Mouse (Mus musculus) heart, embryonic 11.5 days (tissue): Measurements from ENCODE around the gene M1ap. TPM values are rescaled to one million over a fixed set of nuclear protein-coding genes. Genes with fewer than 3 reads are reported as not detected.
A peak's percentile ranks its signal among the peaks of the same experiment; 100 is the strongest.

ENCODE experiments used
- ATAC-seq: fragments of 200-750 bp; cut with Nextera tagmentation; replicated peaks from 2 replicates; pipeline ENCODE4 v1.8.0; 2017; ENCODE audit warnings: moderate library complexity; ENCODE audit not compliant: insufficient number of reproducible peaks, low FRiP score, low TSS enrichment
- H3K27ac ChIP-seq: fragments of 300-500 bp; sonication (generic); 2 replicates; pipeline ENCODE4 v1.5.1; 2014; ENCODE audit warnings: mild to moderate bottlenecking, low read depth, low read length
- H3K27me3 ChIP-seq: fragments of 300-500 bp; sonication (generic); 2 replicates; pipeline ENCODE4 v1.6.1; 2014; ENCODE audit warnings: mild to moderate bottlenecking, low read length, mixed read lengths; ENCODE audit not compliant: control insufficient read depth, insufficient read depth
- H3K36me3 ChIP-seq: fragments of 300-500 bp; sonication (generic); 2 replicates; pipeline ENCODE4 v1.6.1; 2014; ENCODE audit warnings: mild to moderate bottlenecking, low read length, moderate library complexity, mixed read lengths; ENCODE audit not compliant: control insufficient read depth, insufficient read depth
- H3K4me1 ChIP-seq: fragments of 300-500 bp; sonication (generic); 2 replicates; pipeline ENCODE4 v1.6.1; 2014; ENCODE audit warnings: low read length; ENCODE audit not compliant: control insufficient read depth, insufficient read depth
- H3K4me2 ChIP-seq: fragments of 300-500 bp; sonication (generic); 2 replicates; pipeline ENCODE4 v1.6.1; 2014; ENCODE audit warnings: mild to moderate bottlenecking, moderate library complexity
- H3K4me3 ChIP-seq: fragments of 300-500 bp; sonication (generic); 2 replicates; pipeline ENCODE4 v1.5.1; 2014; ENCODE audit warnings: low read depth, low read length
- H3K9ac ChIP-seq: fragments of 300-500 bp; sonication (generic); 2 replicates; pipeline ENCODE4 v1.6.1; 2014; ENCODE audit warnings: mild to moderate bottlenecking, low read depth, low read length, moderate library complexity
- H3K9me3 ChIP-seq: fragments of 300-500 bp; sonication (generic); replicated peaks from 2 replicates; pipeline ENCODE4 v1.6.1; 2016; ENCODE audit warnings: low read length; ENCODE audit not compliant: control insufficient read depth
- WGBS: fragments of 180-500 bp; shearing (Covaris S2); extraction: QIAGEN DNeasy Blood & Tissue Kit; methylation state at CpG from one replicate; pipeline ENCODE4 v1.1.7; 2014; ENCODE audit not compliant: insufficient replicate concordance; 5-methylcytosine and 5-hydroxymethylcytosine counted together
- polyA plus RNA-seq: library from polyadenylated mRNA; unstranded; fragments of >200 nt; fragmentation: Nextera tagmentation; extraction: Ambion mirVana; gene quantifications from 2 replicates; pipeline ENCODE4 v1.2.1, GENCODE M21; 2014

Gene M1ap
- polyA plus RNA-seq, 1 experiment from 2014 or later = 0.70 TPM

DNA sequence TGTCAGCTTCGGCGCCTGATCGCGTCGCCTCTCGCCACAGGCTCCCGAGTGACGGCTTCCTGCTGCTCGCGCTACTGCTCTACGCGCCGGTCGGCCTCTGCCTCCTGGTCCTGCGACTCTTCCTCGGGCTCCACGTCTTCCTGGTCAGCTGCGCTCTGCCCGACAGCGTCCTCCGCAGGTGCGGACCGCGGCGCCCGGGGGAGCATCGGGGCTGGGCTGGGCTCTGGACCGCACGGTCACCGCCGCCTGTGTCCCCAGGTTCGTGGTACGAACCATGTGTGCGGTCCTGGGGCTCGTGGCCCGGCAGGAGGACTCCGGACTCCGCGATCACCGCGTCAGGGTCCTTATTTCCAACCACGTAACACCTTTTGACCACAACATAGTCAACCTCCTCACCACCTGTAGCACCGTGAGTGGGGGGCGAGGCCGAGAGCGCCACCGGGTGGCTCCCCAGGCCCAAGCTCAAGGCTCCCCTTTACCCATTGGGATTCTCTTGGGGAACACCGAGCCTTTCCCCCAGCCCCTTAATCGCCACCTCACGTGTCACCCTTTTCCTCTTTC lies 108.2 kb downstream of the M1ap start, which contains the start of gene Htra2:
Htra2 (minus strand) TSS at position 403 of the 561 bp plus-strand sequence.
- ATAC-seq = peak; percentile 27

DNA sequence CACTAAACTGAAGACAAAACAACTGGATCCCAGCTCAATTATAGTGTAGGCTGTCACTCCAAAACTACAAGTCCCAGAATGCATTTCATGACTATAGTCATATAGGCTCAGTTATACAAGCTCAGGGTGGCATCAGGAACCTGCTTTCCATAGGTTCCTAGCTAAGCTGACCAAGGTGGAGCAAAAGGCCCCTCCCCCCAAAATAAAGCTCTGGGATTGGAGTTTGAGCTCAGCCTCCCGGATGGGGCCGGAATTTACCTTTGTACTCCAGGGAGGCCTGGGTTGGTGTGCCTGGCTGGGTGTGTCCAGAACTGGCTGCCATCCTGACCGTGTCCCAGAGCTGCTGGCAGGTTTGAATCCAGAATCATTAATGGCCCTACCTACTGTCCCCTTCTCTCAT lies 111.1 kb downstream of the M1ap start, which contains the start of gene Dqx1:
Dqx1 (plus strand) TSS at position 55 of the 400 bp plus-strand sequence.
- Histone ChIP-seq H3K4me2 (no peak within 1 kb of the TSS), H3K27ac (no peak within 1 kb of the TSS), H3K9ac (no peak within 1 kb of the TSS), H3K36me3 (peaks cover 4% of the 10 kb centered on the region; the same call in 1 of the 2 replicates), H3K4me3 (no peak within 1 kb of the TSS), H3K4me1 (peaks cover 15% of the 10 kb centered on the region), H3K27me3 (peaks cover 26% of the 10 kb centered on the region), H3K9me3 (no peaks in the 10 kb centered on the region)
- WGBS = 61% methylated on average over 3 of the region's 3 CpGs
- ATAC-seq = no peak

More for the DNA sequence above, 108.2 kb downstream of the M1ap start, which contains the start of gene Htra2:
- Histone ChIP-seq H3K4me2 (peak within 1 kb of the TSS; percentile 81), H3K9ac (peak within 1 kb of the TSS; percentile 97), H3K4me1 (peaks cover 19% of the 10 kb centered on the region), H3K27me3 (peaks cover 6% of the 10 kb centered on the region), H3K36me3 (peaks cover 7% of the 10 kb centered on the region; the same call in 1 of the 2 replicates), H3K4me3 (peak within 1 kb of the TSS; percentile 96), H3K27ac (peak within 1 kb of the TSS; percentile 83), H3K9me3 (no peaks in the 10 kb centered on the region)
- under 1% methylated on average over 50 of the region's 50 CpGs for WGBS

DNA sequence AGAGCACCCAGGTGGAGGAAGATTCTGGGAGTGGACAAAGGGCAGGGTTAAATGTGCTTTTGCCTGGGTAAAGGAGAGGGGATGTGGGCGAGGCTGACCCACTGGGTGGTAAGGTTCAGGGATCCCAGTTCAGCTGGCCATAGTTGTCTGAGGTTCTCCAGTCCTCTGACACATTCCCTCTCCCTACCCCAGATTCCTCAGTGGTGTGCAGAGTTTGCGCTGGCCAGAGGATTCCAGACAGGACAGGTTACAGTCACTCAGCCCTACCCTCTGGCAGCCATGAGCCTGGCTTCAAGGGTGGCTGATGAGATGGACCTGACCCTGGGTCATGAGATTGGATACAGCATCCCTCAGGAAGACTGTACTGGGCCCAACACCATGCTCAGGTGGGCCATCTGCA lies 112.0 kb downstream of the M1ap start:
- Histone ChIP-seq H3K27me3 (peaks cover 36% of the 10 kb centered on the region), H3K4me1 (peaks cover 10% of the 10 kb centered on the region), H3K27ac (no peak overlapping the region), H3K9me3 (no peaks in the 10 kb centered on the region), H3K4me2 (no peak overlapping the region), H3K36me3 (peaks cover 4% of the 10 kb centered on the region; the same call in 1 of the 2 replicates), H3K9ac (no peak overlapping the region), H3K4me3 (no peak overlapping the region)
- 87% methylated on average over 2 of the region's 2 CpGs for WGBS
- no peak for ATAC-seq

DNA sequence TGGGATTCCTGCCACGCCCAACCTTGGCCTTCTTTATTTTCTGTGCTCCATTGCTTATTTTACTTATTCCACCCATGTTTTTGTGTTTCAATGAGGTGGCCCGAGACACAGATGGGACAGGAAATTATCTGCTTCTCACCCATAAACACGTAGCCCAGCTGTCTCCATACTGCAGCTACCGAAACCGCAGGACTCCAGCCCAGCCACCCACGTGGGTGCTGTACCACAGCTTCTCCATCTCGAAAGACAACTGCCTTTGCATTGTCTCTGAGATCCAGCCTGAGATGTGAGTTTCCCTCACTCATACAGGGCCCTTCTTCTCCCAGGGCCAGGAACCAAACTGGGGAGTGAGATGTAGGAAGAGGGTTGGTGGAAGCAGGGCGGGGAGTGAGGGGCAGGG lies 119.3 kb downstream of the M1ap start:
- no peaks in the 10 kb centered on the region for H3K9me3 ChIP-seq
- peaks cover 15% of the 10 kb centered on the region for H3K4me1 ChIP-seq
- no peak overlapping the region for H3K9ac ChIP-seq
- no peaks in the 10 kb centered on the region for H3K36me3 ChIP-seq
- no peak for ATAC-seq
- no peak overlapping the region for H3K4me2 ChIP-seq
- no peak overlapping the region for H3K4me3 ChIP-seq
- peaks cover 98% of the 10 kb centered on the region for H3K27me3 ChIP-seq
- H3K27ac ChIP-seq = no peak overlapping the region
- 34% methylated on average over 8 of the region's 8 CpGs for WGBS

DNA sequence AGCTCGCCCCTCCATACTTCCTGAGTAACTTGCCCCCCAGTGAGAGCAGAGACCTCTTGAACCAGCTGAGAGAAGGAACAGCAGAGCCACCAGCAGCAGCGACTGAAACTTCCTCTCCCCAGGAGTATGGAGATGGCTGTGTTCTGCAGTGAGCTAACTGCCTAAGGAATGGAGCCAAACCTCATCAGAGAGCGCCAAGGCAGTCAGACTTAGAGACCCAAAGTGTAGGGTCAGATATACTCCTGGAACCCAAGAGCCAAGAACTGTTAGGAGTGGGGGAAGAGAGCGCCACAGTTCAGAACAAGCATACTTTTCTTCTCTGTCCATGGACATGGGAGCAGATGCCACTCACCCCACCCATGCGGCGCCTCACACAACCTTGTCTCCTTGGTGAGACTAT lies 119.7 kb downstream of the M1ap start:
- Histone ChIP-seq H3K4me1 (peaks cover 15% of the 10 kb centered on the region), H3K36me3 (no peaks in the 10 kb centered on the region), H3K4me2 (no peak overlapping the region), H3K9ac (no peak overlapping the region), H3K4me3 (no peak overlapping the region), H3K27me3 (peaks cover 98% of the 10 kb centered on the region), H3K9me3 (no peaks in the 10 kb centered on the region), H3K27ac (no peak overlapping the region)
- ATAC-seq = no peak
- 22% methylated on average over 6 of the region's 6 CpGs for WGBS

DNA sequence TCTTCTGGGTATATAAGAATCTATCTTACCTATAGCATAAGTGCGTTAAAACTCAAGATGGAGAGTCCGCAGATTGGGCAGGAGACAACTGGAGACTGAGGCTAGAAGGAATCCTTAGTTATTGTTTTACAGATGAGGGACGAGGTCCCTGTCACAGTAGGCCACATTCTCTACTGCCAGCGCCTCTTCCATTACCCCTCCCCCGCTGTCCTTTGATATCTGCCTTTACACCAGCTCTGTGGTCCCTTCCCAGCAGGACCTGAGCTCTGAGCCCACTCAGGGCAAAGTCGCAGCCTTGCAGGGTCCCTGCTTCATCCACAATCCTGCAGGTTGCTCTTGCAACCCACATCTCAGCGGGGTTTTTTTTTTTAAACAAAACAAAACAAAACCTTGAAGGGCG lies 121.5 kb downstream of the M1ap start:
- no peak for ATAC-seq
- Histone ChIP-seq H3K27me3 (peaks cover 98% of the 10 kb centered on the region), H3K27ac (no peak overlapping the region), H3K9me3 (no peaks in the 10 kb centered on the region), H3K36me3 (no peaks in the 10 kb centered on the region), H3K4me1 (peaks cover 15% of the 10 kb centered on the region), H3K4me3 (peak overlapping the region; percentile 27), H3K9ac (no peak overlapping the region), H3K4me2 (peak overlapping the region; percentile 56; the same call in 1 of the 2 replicates)
- WGBS = 2% methylated on average over 8 of the region's 8 CpGs

DNA sequence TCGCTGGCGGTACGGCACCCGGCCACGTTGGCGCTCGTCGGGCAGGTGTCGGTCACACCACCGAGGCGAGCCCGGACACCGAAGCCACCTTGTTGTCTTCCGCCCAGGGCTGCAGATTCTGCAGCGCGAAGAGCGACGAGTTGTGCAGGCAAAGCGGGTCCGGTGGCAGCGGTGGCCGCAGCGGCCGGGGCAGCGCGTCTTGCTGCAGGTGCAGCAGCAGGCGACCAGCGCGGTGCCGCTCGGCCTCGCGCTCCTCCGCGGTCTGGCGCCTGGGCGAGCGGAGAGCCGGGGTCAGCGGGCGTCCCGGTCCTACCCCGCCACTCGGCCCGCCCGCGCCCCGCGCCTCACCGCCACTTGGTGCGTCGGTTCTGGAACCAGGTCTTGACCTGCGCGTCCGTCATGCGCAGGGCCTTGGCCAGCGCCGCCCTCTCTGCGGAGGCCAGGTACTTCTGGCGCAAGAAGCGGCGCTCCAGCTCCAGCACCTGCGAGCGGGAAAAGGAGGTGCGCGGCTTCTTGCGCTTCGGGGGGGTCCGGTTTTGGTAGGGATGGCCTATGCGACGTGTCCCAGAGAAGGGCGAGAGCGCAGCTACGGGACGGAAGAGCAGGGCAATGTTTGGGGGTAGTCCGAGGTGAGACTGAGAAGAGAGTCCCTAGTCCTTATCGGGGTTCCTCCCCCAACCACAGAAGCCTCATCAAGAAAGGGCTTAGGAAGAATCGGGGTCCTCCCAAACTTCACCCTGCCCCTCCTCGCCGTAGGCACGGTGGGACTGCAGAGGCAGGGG lies 122.2 kb downstream of the M1ap start:
- Histone ChIP-seq H3K27me3 (peaks cover 97% of the 10 kb centered on the region), H3K4me1 (peaks cover 15% of the 10 kb centered on the region), H3K27ac (no peak overlapping the region), H3K9me3 (no peaks in the 10 kb centered on the region), H3K4me3 (peak overlapping the region; percentile 27), H3K36me3 (no peaks in the 10 kb centered on the region), H3K4me2 (peak overlapping the region; percentile 56), H3K9ac (no peak overlapping the region)
- WGBS = under 1% methylated on average over 80 of the region's 81 CpGs
- ATAC-seq = no peak

DNA sequence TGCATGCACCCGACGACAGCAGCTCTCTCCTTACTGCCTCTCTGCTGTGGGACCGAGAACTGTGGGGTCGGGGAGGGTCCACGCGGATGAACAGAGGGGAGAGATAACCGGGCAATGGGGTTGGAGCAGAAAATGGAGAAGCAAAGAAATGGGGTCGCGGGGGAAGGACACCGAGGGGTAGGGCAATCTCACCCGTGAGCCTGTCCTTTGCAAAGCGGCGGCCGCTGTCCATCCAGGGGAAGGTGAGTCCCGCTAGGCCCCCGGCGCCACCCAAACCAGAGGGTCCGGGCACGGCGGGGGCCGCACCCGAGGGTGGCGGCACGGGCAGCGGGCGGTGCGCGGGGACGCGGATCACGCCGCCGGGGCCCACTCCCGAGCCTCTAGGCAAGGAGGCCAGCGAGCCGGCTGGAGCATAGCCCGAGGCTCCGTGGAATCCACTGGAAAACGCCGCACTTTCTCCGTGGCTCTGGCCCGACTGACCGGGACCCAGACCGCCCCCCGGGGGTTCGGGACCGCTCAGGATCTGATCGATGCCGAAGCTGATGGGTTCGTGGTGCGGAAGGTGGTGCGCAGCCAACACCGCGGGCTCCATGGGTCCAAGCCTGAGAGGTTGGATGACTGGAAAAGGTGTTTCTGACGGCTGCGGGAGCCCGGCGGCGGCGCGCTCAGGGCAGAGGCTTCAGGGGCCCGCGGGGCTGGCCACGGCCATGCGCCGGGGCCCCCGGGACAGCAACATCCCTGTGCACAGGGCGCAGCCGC lies 123.0 kb downstream of the M1ap start:
- WGBS = under 1% methylated on average over 55 of the region's 69 CpGs
- ATAC-seq = 0 out of 2 replicates have a peak, but pooled peaks have one; percentile 27
- no peaks in the 10 kb centered on the region for H3K36me3 ChIP-seq
- H3K9me3 ChIP-seq = no peaks in the 10 kb centered on the region
- peak overlapping the region; percentile 48 for H3K4me2 ChIP-seq
- peaks cover 15% of the 10 kb centered on the region for H3K4me1 ChIP-seq
- no peak overlapping the region for H3K27ac ChIP-seq
- H3K9ac ChIP-seq = no peak overlapping the region
- peaks cover 97% of the 10 kb centered on the region for H3K27me3 ChIP-seq
- H3K4me3 ChIP-seq = peak overlapping the region; percentile 27
